Mouse (Mus musculus) megakaryocyte, embryonic 14.5 days (primary cell): ENCODE measurements around the gene Trmt10c. TPM values are rescaled to one million over a fixed set of nuclear protein-coding genes. Genes with fewer than 3 reads are reported as not detected.

Experiments
- H3K27me3 ChIP-seq: replicated peaks from 2 replicates; pipeline ENCODE3; 2012; ENCODE audit warnings: inconsistent platforms
- H3K36me3 ChIP-seq: replicated peaks from 2 replicates; pipeline ENCODE3; 2012; ENCODE audit warnings: low read length, inconsistent platforms, mixed read lengths
- H3K4me1 ChIP-seq: 2 replicates; pipeline ENCODE4 v1.6.1; 2012; ENCODE audit warnings: inconsistent platforms
- H3K4me3 ChIP-seq: replicated peaks from 2 replicates; pipeline ENCODE3; 2012; ENCODE audit warnings: moderate library complexity, mild to moderate bottlenecking, inconsistent platforms
- H3K9me3 ChIP-seq: 2 replicates; pipeline ENCODE4 v1.6.1; 2012; ENCODE audit warnings: inconsistent platforms
- FLI1 ChIP-seq: IDR thresholded peaks from 2 replicates; pipeline ENCODE4 v1.6.1; 2012; ENCODE audit warnings: low read length, inconsistent platforms, mixed read lengths
- GATA1 ChIP-seq: IDR thresholded peaks from 3 replicates; pipeline ENCODE4 v1.6.1; 2012; ENCODE audit warnings: mixed read lengths, low read length, inconsistent platforms, borderline replicate concordance
- polyA plus RNA-seq: library from polyadenylated mRNA; stranded (reverse); fragments of >175 nt; gene quantifications from 2 replicates; pipeline ENCODE4 v1.2.3, GENCODE M21; 2012; ENCODE audit warnings: low replicate concordance; ENCODE audit not compliant: insufficient read depth

The Trmt10c gene
- polyA plus RNA-seq, 1 experiment, result 5.3 TPM

DNA sequence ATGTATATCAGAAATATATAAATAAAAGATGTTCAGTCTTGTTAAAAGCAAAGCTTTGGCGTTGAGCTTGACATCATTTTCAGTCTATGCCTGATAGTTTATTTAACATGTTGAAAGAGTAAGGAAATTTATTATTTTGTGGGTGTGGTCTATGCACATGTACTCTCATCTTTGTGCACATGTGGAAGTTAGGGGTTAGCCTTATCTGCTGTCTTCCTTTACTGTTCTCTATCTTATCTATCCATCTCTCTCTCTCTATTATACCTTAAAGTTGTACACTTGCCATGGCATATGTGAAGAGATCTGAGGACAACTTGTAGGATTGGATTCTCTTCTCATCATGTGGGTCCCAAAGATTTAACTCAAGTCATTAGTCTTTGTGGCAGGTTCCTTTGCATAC, 28.8 kb downstream of the Trmt10c start:
- TF ChIP-seq GATA1, result no peak
- TF ChIP-seq FLI1, result no peak
- H3K4me3 ChIP-seq, result no peak overlapping the region
- H3K4me1 ChIP-seq, result peaks cover 14% of the 10 kb centered on the region
- H3K36me3 ChIP-seq, result peaks cover 84% of the 10 kb centered on the region
- H3K9me3 ChIP-seq, result peaks cover 3% of the 10 kb centered on the region
- no peaks in the 10 kb centered on the region for H3K27me3 ChIP-seq

DNA sequence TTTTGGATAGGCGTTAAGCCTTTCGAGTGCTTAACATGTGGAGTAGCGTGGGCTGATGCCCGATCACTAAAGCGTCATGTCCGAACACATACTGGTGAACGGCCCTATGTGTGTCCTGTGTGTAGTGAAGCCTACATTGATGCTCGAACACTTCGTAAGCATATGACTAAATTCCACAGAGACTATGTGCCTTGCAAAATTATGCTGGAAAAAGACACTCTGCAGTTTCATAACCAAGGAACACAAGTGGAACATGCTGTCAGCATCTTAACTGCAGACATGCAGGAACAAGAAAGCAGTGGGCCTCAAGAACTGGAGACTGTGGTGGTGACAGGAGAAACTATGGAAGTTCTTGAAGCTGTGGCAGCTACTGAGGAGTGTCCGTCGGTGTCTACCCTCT, 30.8 kb downstream of the Trmt10c start:
- H3K4me3 ChIP-seq, result no peak overlapping the region
- H3K36me3 ChIP-seq, result peaks cover 85% of the 10 kb centered on the region
- TF ChIP-seq GATA1, result no peak
- peaks cover 14% of the 10 kb centered on the region for H3K4me1 ChIP-seq
- no peaks in the 10 kb centered on the region for H3K27me3 ChIP-seq
- no peaks in the 10 kb centered on the region for H3K9me3 ChIP-seq

DNA sequence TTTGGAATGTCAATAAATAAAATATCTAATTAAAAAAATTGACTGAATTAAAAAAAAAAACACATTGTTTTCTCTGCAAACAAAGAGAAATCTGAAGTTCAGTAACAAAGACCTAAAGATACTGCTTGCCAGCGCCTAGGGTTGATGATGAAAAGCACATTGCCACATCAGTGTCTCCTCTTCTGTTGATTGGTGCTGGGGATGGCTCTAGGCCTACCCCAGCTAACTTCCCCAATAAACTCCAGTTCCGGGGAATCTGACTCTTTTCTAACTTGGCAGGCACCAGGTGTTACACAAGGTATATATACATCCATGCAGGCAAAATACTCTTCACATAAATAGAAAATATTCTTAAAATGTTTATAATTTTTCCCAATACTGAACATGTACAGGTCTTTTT, 43.4 kb downstream of the Trmt10c start:
- Histone ChIP-seq H3K4me3 (no peak overlapping the region), H3K9me3 (no peaks in the 10 kb centered on the region), H3K27me3 (no peaks in the 10 kb centered on the region), H3K4me1 (peaks cover 3% of the 10 kb centered on the region; the same call in 1 of the 2 replicates), H3K36me3 (peaks cover 85% of the 10 kb centered on the region)
- TF ChIP-seq FLI1 (no peak), GATA1 (no peak)

DNA sequence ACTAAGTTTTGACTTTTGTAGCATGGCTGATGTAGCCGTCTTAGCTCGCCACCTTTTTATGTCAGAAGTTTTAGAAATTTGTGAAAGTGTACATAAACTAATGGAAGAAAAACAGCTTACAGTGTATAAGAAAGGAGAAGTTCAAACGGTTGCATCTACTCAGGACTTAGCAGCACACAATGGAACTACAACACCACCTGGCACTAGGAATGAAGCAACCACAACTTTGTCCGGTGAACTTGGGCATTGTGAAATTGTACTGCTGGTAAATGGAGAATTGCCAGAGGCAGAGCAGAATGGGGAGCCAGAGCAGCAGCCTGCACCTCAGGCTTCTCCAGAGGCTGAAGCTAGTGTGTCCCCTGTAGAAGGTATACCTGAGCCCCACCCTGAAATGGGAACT, 47.3 kb downstream of the Trmt10c start:
- TF ChIP-seq GATA1 (no peak), FLI1 (no peak)
- Histone ChIP-seq H3K4me1 (peaks cover 3% of the 10 kb centered on the region; the same call in 1 of the 2 replicates), H3K4me3 (no peak overlapping the region), H3K9me3 (no peaks in the 10 kb centered on the region), H3K36me3 (peaks cover 80% of the 10 kb centered on the region), H3K27me3 (no peaks in the 10 kb centered on the region)

DNA sequence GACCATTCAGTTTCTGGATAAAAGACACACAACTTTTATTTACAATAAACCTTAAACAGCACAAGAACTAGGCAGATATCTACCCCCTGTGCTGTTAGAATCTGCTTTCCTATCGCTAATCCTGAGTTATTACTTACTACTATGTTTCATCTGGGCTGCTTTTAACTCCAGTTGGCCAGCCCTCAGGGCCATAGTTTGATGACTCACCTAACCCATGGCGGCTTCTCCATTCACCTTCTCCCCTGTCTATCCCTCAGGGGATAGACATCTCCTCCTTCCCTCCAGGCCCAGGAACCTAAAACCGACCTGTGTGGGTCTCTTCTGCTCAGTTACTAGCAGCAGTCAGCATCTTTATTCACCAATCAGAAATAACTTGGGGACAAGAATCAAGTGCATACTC, 51.6 kb downstream of the Trmt10c start:
- Histone ChIP-seq H3K27me3 (no peaks in the 10 kb centered on the region), H3K9me3 (no peaks in the 10 kb centered on the region), H3K4me3 (no peak overlapping the region), H3K4me1 (peaks cover 5% of the 10 kb centered on the region; the same call in 1 of the 2 replicates), H3K36me3 (peaks cover 81% of the 10 kb centered on the region)
- TF ChIP-seq FLI1, result no peak
- no peak for TF ChIP-seq GATA1

Other genes with a start within 250 kb of the Trmt10c start
- 3.0 and 3.4 TPM in 2 replicates for gene Nfkbiz, start 198.9 kb downstream of the Trmt10c start, polyA plus RNA-seq
- gene Nxpe3, start 142.5 kb downstream of the Trmt10c start, polyA plus RNA-seq, result 0.32 TPM in 1 of 2 replicates, not detected in the other
- 0.49 TPM in 1 of 2 replicates, not detected in the other for gene Cep97, start 103.0 kb downstream of the Trmt10c start, polyA plus RNA-seq
- 47.3 and 75.6 TPM in 2 replicates for gene Rpl24, start 71.5 kb downstream of the Trmt10c start, polyA plus RNA-seq
- 0.99 and 1.0 TPM in 2 replicates for gene Zbtb11, start 63.9 kb downstream of the Trmt10c start, polyA plus RNA-seq
- gene Pcnp, start 8.1 kb downstream of the Trmt10c start, polyA plus RNA-seq, result 4.1 and 30.0 TPM in 2 replicates
- 7.9 TPM in 1 of 2 replicates, not detected in the other for gene Senp7, start 10.5 kb upstream of the Trmt10c start, polyA plus RNA-seq
- not detected in 2 replicates for gene Impg2, start 166.5 kb upstream of the Trmt10c start, polyA plus RNA-seq